Mouse (Mus musculus): Measurements from ENCODE around the gene Tspyl1. TPM values are rescaled to one million over a fixed set of nuclear protein-coding genes. Genes with fewer than 3 reads are reported as not detected.
"Not testable (repeated sequence)": the region's sequence is repeated elsewhere in the genome, so short reads cannot be mapped to it uniquely, and the experiment has no call there.

The Tspyl1 gene
- polyA plus RNA-seq, 1 experiment from 2014 or later: 66.8 TPM

DNA sequence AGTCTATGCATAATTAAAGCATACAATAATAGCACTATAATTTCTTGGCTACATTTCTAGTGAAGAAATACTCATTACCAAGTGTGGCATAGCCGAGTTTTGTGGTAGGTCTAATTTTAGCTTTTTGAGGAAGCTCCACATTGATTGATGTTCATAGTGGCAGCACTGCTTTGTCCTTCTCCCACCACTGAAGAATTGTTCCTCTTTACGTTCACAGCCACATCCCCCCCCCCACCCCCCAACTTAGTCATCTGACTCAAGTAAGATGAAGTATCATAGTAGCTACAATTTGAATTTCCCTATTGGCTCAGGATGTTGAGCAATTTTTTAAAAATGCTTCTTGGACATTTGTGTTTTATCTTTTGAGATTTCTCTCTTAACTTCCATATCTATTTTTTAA lies 32.4 kb upstream of the Tspyl1 start:
- no peaks in the 10 kb centered on the region for H3K27me3 ChIP-seq (ENCODE audit: control insufficient read depth, insufficient read depth, low read depth, low read length)
- H3K4me1 ChIP-seq (replicated peaks; ENCODE audit: control insufficient read depth, insufficient read depth, low read length): peaks cover 24% of the 10 kb centered on the region
- ATAC-seq (ENCODE audit: low read depth): no peak
- H3K4me3 ChIP-seq (ENCODE audit: low read length): no peak overlapping the region
- no peaks in the 10 kb centered on the region for H3K9me3 ChIP-seq (ENCODE audit: control insufficient read depth, low read length)
- WGBS: 18% methylated on average over 2 of the region's 2 CpGs
- no peak overlapping the region for H3K4me2 ChIP-seq (ENCODE audit: low read depth, low read length)
- no peak overlapping the region for H3K9ac ChIP-seq (ENCODE audit: low read length)
- H3K36me3 ChIP-seq (ENCODE audit: control insufficient read depth, insufficient read depth, low read length): no peaks in the 10 kb centered on the region
- no peak overlapping the region for H3K27ac ChIP-seq (ENCODE audit: low read length)

DNA sequence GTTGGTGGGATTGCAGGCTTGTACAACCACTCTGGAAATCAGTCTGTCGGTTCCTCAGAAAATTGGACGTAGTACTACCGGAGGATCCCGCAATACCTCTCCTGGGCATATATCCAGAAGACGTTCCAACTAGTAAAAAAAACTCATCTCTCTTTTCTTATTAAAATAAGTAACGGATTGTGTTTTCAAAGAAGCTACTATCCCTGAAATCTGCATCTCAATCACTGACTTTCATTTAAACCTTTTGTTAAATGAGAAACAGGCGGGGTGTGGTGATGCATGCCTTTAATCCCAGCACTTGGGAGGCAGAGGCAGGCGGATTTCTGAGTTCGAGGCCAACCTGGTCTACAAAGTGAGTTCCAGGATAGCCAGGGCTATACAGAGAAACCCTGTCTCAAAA lies 29.2 kb upstream of the Tspyl1 start:
- H3K9ac ChIP-seq (ENCODE audit: low read length); ATAC-seq (ENCODE audit: low read depth): not testable (repeated sequence)
- WGBS: 88% methylated on average over 9 of the region's 9 CpGs

DNA sequence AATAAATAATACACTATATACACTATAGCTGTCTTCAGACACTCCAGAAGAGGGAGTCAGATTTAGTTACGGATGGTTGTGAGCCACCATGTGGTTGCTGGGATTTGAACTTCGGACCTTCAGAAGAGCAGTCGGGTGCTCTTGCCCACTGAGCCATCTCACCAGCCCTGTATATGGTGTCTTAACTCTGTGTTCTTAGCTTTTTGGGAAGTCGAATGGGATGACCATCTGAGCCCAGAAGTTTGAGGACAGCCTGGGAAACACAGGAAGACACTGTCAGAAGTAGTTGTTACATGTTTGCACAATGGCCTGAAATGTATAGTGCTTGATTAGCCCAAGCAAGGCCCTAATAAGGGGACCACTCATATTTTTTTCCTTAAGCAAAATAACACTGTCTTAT lies 16.9 kb upstream of the Tspyl1 start:
- Histone ChIP-seq H3K4me3 (ENCODE audit: low read length) (no peak overlapping the region), H3K27me3 (ENCODE audit: control insufficient read depth, insufficient read depth, low read depth, low read length) (no peaks in the 10 kb centered on the region), H3K4me1 (replicated peaks; ENCODE audit: control insufficient read depth, insufficient read depth, low read length) (no peaks in the 10 kb centered on the region), H3K36me3 (ENCODE audit: control insufficient read depth, insufficient read depth, low read length) (no peaks in the 10 kb centered on the region), H3K9me3 (ENCODE audit: control insufficient read depth, low read length) (no peaks in the 10 kb centered on the region), H3K4me2 (ENCODE audit: low read depth, low read length) (no peak overlapping the region), H3K27ac (ENCODE audit: low read length) (no peak overlapping the region), H3K9ac (ENCODE audit: low read length) (no peak overlapping the region)
- no peak for ATAC-seq (ENCODE audit: low read depth)
- 86% methylated on average over 4 of the region's 4 CpGs for WGBS

More for the DNA sequence above, 29.2 kb upstream of the Tspyl1 start:
- not testable (repeated sequence) for H3K4me1 ChIP-seq (replicated peaks; ENCODE audit: control insufficient read depth, insufficient read depth, low read length); H3K4me2 ChIP-seq (ENCODE audit: low read depth, low read length); H3K27ac ChIP-seq (ENCODE audit: low read length); H3K9me3 ChIP-seq (ENCODE audit: control insufficient read depth, low read length); H3K4me3 ChIP-seq (ENCODE audit: low read length); H3K36me3 ChIP-seq (ENCODE audit: control insufficient read depth, insufficient read depth, low read length); H3K27me3 ChIP-seq (ENCODE audit: control insufficient read depth, insufficient read depth, low read depth, low read length)

DNA sequence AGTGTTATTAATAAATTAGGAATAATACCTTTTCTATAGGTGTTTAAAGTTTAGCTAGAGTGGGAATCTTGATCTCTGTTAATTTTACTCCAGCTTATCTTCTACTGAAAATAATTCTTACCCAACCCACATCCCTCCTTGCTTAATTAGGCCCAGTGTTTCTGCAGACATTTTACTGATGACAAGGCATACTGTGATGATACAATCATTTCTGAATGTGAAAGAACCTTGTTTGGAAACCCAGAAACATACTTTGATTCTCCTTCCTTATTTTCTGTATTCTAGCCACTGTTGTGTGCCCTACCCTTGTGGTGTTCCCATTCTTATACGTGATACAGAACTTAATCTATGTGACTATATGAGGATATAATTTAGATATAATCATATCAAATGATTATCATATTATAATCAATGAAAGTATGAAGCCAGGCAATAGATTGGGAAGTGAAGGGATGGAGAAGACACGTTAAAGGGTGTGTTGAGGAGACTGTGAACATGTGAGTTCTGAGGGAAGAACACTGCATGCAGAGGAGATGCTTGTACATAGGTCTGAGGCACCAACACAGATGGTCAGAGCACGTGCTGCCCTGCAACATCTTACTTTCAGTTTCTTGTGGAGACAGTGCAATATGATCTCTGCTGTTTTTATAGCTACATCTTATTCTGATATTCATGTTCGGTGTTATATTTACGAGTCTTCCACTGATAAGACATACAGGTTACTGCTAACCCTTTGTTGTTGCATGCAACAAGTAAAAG lies 14.5 kb upstream of the Tspyl1 start:
- ATAC-seq (ENCODE audit: low read depth): no peak
- Histone ChIP-seq H3K27ac (ENCODE audit: low read length) (no peak overlapping the region), H3K4me3 (ENCODE audit: low read length) (no peak overlapping the region), H3K27me3 (ENCODE audit: control insufficient read depth, insufficient read depth, low read depth, low read length) (no peaks in the 10 kb centered on the region), H3K36me3 (ENCODE audit: control insufficient read depth, insufficient read depth, low read length) (no peaks in the 10 kb centered on the region), H3K4me2 (ENCODE audit: low read depth, low read length) (no peak overlapping the region), H3K9me3 (ENCODE audit: control insufficient read depth, low read length) (no peaks in the 10 kb centered on the region), H3K4me1 (replicated peaks; ENCODE audit: control insufficient read depth, insufficient read depth, low read length) (peaks cover 4% of the 10 kb centered on the region), H3K9ac (ENCODE audit: low read length) (no peak overlapping the region)
- 62% methylated on average over 5 of the region's 5 CpGs for WGBS

DNA sequence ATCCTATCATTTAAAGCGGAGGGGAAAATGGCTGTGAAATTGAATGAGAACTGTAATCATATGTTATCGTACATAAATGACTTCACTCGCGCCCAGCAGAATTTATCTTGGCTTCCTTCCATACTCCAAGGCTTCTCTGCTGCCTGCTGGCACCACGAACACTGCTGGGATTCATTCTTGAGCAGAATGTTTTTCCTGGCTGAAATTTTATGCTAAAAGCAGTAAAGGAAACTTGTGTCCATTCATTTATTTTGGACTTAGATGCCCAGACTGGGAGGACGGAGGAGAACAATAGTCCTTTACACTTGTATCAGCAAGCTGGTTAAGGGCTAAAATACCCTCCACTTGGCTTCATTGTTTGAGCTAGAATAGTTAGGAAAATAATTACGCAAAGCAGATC lies 10.3 kb upstream of the Tspyl1 start:
- H3K9me3 ChIP-seq (ENCODE audit: control insufficient read depth, low read length): no peaks in the 10 kb centered on the region
- H3K36me3 ChIP-seq (ENCODE audit: control insufficient read depth, insufficient read depth, low read length): no peaks in the 10 kb centered on the region
- WGBS: 31% methylated on average over 7 of the region's 7 CpGs
- peak; percentile 51; the same call in 1 of the 2 replicates for ATAC-seq (ENCODE audit: low read depth)
- H3K9ac ChIP-seq (ENCODE audit: low read length): no peak overlapping the region
- peaks cover 4% of the 10 kb centered on the region for H3K4me1 ChIP-seq (replicated peaks; ENCODE audit: control insufficient read depth, insufficient read depth, low read length)
- H3K27me3 ChIP-seq (ENCODE audit: control insufficient read depth, insufficient read depth, low read depth, low read length): no peaks in the 10 kb centered on the region
- peak overlapping the region; percentile 43; the same call in 1 of the 2 replicates for H3K27ac ChIP-seq (ENCODE audit: low read length)
- no peak overlapping the region for H3K4me3 ChIP-seq (ENCODE audit: low read length)
- H3K4me2 ChIP-seq (ENCODE audit: low read depth, low read length): no peak overlapping the region

DNA sequence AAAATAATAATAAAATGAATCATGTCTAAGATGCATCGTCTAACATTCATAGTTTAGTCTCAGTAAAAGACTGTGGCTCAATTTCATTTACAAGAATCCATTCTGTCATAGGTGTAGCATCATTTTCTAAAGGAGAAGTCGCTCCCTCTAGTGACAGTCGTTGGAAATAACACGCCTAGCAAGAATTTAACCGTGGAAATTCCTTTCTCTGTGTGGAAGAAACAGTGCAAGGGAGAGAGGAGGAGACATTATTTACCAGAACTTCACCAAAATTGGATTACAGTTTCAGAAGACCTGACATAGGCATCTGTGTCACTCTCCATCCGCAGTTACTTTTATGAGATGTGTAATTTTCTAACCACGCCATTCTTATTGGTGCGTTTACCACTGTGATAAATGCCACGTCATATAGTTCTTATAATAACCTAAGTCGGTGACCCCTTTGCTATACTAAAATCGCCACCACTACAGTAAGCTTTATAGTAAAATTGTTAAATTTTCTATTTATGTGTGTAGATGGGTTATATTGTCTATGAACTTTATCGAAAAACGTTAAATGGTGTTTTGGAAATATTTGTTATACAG lies 1.3 kb upstream of the Tspyl1 start:
- Histone ChIP-seq H3K4me3 (ENCODE audit: low read length) (peak overlapping the region; percentile 37), H3K4me2 (ENCODE audit: low read depth, low read length) (peak overlapping the region; percentile 61), H3K27me3 (ENCODE audit: control insufficient read depth, insufficient read depth, low read depth, low read length) (no peaks in the 10 kb centered on the region), H3K9ac (ENCODE audit: low read length) (peak overlapping the region; percentile 40; the same call in 1 of the 2 replicates), H3K27ac (ENCODE audit: low read length) (no peak overlapping the region), H3K4me1 (replicated peaks; ENCODE audit: control insufficient read depth, insufficient read depth, low read length) (peaks cover 10% of the 10 kb centered on the region), H3K36me3 (ENCODE audit: control insufficient read depth, insufficient read depth, low read length) (no peaks in the 10 kb centered on the region), H3K9me3 (ENCODE audit: control insufficient read depth, low read length) (no peaks in the 10 kb centered on the region)
- no peak for ATAC-seq (ENCODE audit: low read depth)
- 21% methylated on average over 13 of the region's 13 CpGs for whole genome bisulfite sequencing

DNA sequence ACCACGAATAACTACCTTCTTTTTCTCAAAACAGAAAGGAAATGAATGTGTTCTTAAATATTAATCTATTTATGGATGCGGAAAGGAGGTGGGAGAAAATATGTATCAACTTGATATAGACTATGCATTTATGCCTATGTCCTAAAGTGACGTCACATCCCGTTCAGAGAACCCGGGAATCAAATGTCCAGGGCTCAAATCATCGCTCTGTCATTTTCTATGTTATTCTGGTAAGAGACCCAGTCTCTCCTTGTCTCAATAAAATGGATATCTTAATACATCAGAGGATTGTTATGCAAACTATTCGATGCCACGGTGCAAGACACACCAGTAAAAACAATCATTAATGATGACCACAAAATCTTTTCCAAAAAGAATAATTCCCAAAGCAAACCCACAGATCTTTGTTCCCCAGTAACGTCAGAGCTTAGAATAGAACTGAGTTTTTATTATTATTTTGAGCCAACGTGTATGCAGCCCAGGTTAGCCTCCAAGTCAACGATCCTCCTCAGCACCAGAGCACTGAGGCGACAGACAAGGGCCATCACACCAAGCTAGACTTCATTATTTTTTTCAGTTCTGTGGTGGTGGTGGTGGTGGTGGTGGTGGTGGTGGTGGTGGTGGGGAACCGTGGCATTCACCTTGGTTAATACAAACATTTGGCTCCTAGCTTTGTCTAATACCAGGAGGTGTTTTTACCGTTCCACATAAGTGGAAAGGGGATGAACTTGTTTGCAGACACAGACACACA lies 604 bp upstream of the Tspyl1 start:
- Histone ChIP-seq H3K9me3 (ENCODE audit: control insufficient read depth, low read length) (no peaks in the 10 kb centered on the region), H3K4me2 (ENCODE audit: low read depth, low read length) (peak overlapping the region; percentile 70), H3K4me3 (ENCODE audit: low read length) (peak overlapping the region; percentile 99), H3K27ac (ENCODE audit: low read length) (0 out of 2 replicates have a peak overlapping the region, but pooled peaks have one; percentile 47), H3K36me3 (ENCODE audit: control insufficient read depth, insufficient read depth, low read length) (no peaks in the 10 kb centered on the region), H3K9ac (ENCODE audit: low read length) (peak overlapping the region; percentile 98), H3K4me1 (replicated peaks; ENCODE audit: control insufficient read depth, insufficient read depth, low read length) (peaks cover 10% of the 10 kb centered on the region), H3K27me3 (ENCODE audit: control insufficient read depth, insufficient read depth, low read depth, low read length) (no peaks in the 10 kb centered on the region)
- peak; percentile 16; the same call in 1 of the 2 replicates for ATAC-seq (ENCODE audit: low read depth)
- 13% methylated on average over 14 of the region's 14 CpGs for WGBS

DNA sequence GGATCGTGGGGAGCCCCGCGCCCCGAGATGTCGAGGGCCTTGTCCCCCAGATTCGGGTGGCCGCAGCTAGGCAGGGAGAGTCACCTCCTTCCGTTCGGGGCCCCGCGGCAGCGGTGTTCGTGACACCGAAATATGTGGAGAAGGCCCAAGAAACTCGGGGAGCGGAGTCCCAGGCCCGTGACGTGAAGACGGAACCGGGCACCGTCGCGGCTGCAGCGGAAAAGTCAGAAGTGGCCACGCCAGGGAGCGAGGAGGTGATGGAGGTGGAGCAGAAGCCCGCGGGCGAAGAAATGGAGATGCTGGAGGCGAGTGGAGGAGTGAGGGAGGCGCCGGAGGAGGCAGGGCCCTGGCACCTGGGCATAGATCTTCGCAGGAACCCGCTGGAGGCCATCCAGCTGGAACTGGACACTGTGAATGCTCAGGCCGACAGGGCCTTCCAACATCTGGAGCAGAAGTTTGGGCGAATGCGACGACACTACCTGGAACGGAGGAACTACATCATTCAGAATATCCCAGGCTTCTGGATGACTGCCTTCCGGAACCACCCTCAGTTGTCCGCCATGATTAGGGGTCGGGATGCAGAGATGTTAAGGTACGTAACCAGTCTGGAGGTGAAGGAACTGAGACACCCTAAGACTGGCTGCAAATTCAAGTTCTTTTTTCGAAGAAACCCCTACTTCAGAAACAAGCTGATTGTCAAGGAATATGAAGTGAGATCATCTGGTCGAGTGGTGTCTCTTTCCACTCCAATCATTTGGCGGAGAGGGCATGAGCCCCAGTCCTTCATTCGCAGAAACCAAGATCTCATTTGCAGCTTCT lies 639 bp downstream of the Tspyl1 start:
- ATAC-seq (ENCODE audit: low read depth): peak; percentile 42
- no peaks in the 10 kb centered on the region for H3K27me3 ChIP-seq (ENCODE audit: control insufficient read depth, insufficient read depth, low read depth, low read length)
- H3K27ac ChIP-seq (ENCODE audit: low read length): peak overlapping the region; percentile 81
- H3K9me3 ChIP-seq (ENCODE audit: control insufficient read depth, low read length): no peaks in the 10 kb centered on the region
- H3K36me3 ChIP-seq (ENCODE audit: control insufficient read depth, insufficient read depth, low read length): peaks cover 7% of the 10 kb centered on the region
- peaks cover 10% of the 10 kb centered on the region for H3K4me1 ChIP-seq (replicated peaks; ENCODE audit: control insufficient read depth, insufficient read depth, low read length)
- WGBS: 3% methylated on average over 47 of the region's 47 CpGs
- peak overlapping the region; percentile 99 for H3K4me3 ChIP-seq (ENCODE audit: low read length)
- H3K4me2 ChIP-seq (ENCODE audit: low read depth, low read length): peak overlapping the region; percentile 61
- H3K9ac ChIP-seq (ENCODE audit: low read length): peak overlapping the region; percentile 98

Measured in lung, embryonic 16.5 days (tissue).